Mouse (Mus musculus): ENCODE measurements around the gene Gsg1l.

- TF ChIP-seq POLR2A (IDR thresholded peaks at IDR 0.05; ENCODE audit: borderline replicate concordance, control insufficient read depth, low read depth, low read length), result no peak
- TF ChIP-seq CTCF (IDR thresholded peaks at IDR 0.05; ENCODE audit: control insufficient read depth, insufficient read depth, low read length), result no peak
Measured at GRCm38 (mm10) chr7:126054574-126054973, 27.6 kb downstream of the Gsg1l start.
